Mouse (Mus musculus) lung, postnatal 0 days (tissue): ENCODE results near the gene Pde11a.

Source experiments
- CTCF ChIP-seq: IDR thresholded peaks from 2 replicates; pipeline ENCODE4 v1.5.1; 2016; ENCODE audit warnings: antibody characterized with exemption, mild to moderate bottlenecking
- EP300 ChIP-seq: IDR thresholded peaks from 2 replicates; pipeline ENCODE4 v1.6.1; 2016; ENCODE audit warnings: antibody characterized with exemption, mild to moderate bottlenecking, control low read depth

- TF ChIP-seq CTCF (no peak), EP300 (no peak)
Measured at GRCm38 (mm10) chr2:76370656-76370922, 32.0 kb upstream of the Pde11a start.
